Mouse (Mus musculus): ENCODE data around the gene Maco1.

DNA sequence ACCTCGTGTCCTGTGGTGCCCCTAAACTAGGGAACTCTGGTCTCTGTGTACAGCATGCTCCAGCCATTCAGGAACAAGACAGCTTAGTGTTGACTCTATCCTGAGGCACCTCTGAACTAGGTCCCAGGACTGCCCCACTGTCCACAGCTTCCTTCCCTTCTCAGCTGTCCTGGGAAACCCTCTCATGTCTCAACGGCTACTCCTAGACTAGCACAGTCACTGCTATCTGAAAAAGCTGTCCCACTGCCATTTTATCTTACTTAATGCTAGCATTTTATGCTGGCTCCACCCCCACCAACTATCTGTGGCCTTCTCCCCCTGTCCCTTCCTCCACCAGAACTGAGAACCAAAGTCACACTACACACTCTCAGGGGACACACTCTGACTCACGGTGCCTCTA, 88.8 kb downstream of the Maco1 start:
- no peak for TF ChIP-seq CTCF (IDR thresholded peaks at IDR 0.05; ENCODE audit: control insufficient read depth, insufficient read depth, insufficient read length)
- TF ChIP-seq USF1 (IDR thresholded peaks at IDR 0.05; ENCODE audit: low read depth) = no peak
- no peak for TF ChIP-seq CEBPB (IDR thresholded peaks at IDR 0.05; ENCODE audit: low read depth)
- TF ChIP-seq MAX (IDR thresholded peaks at IDR 0.05) = no peak
- TF ChIP-seq MYOD1 (IDR thresholded peaks at IDR 0.05; ENCODE audit: control insufficient read depth, insufficient read length, low read depth) = no peak
- no peak for TF ChIP-seq MYOG (IDR thresholded peaks at IDR 0.05; ENCODE audit: control insufficient read depth, extremely low read depth, insufficient read length)
